Mouse (Mus musculus): Measurements from ENCODE around the gene Pcna. TPM values are rescaled to one million over a fixed set of nuclear protein-coding genes. Genes with fewer than 3 reads are reported as not detected.

Pcna gene
- polyA plus RNA-seq, 2 experiments: 234 to 315 TPM

GRCm38 (mm10) chr2:132265196-132265595, 12.1 kb upstream of the Pcna start:
- H3K9ac ChIP-seq (ENCODE audit: low read depth, low read length, severe bottlenecking): no peak overlapping the region
- ATAC-seq (ENCODE audit: low FRiP score, low read depth) (no peak), DNase-seq (ENCODE audit: low spot score) (no peak)
- H3K4me3 ChIP-seq (replicated peaks; ENCODE audit: low read length): no peak overlapping the region
- H3K27ac ChIP-seq (replicated peaks; ENCODE audit: low read depth, low read length): no peak overlapping the region
- no peaks in the 10 kb centered on the region for H3K36me3 ChIP-seq (ENCODE audit: control insufficient read depth, insufficient read depth, low read length)
- WGBS: 82% methylated on average over 9 of the region's 9 CpGs
- no peaks in the 10 kb centered on the region for H3K9me3 ChIP-seq (ENCODE audit: control insufficient read depth, low read length)
- H3K4me1 ChIP-seq (ENCODE audit: control insufficient read depth, insufficient read depth, low read length): peaks cover 8% of the 10 kb centered on the region
- TF ChIP-seq POLR2A (IDR thresholded peaks at IDR 0.05; ENCODE audit: borderline replicate concordance, extremely low read depth, insufficient read depth, insufficient read length): no peak
- H3K4me2 ChIP-seq (replicated peaks; ENCODE audit: low read depth, low read length, severe bottlenecking): no peak overlapping the region
- H3K27me3 ChIP-seq (ENCODE audit: control insufficient read depth, insufficient read depth, low read length): no peaks in the 10 kb centered on the region

GRCm38 (mm10) chr2:132264266-132264710, 11.2 kb upstream of the Pcna start:
- Histone ChIP-seq H3K4me1 (ENCODE audit: control insufficient read depth, insufficient read depth, low read length) (peaks cover 8% of the 10 kb centered on the region), H3K36me3 (ENCODE audit: control insufficient read depth, insufficient read depth, low read length) (no peaks in the 10 kb centered on the region), H3K27ac (replicated peaks; ENCODE audit: low read depth, low read length) (no peak overlapping the region), H3K4me3 (replicated peaks; ENCODE audit: low read length) (peak overlapping the region; percentile 93), H3K9ac (ENCODE audit: low read depth, low read length, severe bottlenecking) (0 out of 2 replicates have a peak overlapping the region, but pooled peaks have one; percentile 83), H3K4me2 (replicated peaks; ENCODE audit: low read depth, low read length, severe bottlenecking) (peak overlapping the region; percentile 75), H3K27me3 (ENCODE audit: control insufficient read depth, insufficient read depth, low read length) (no peaks in the 10 kb centered on the region), H3K9me3 (ENCODE audit: control insufficient read depth, low read length) (no peaks in the 10 kb centered on the region)
- WGBS: 17% methylated on average over 6 of the region's 6 CpGs
- ATAC-seq (ENCODE audit: low FRiP score, low read depth): no peak
- no peak for DNase-seq (ENCODE audit: low spot score)
- TF ChIP-seq POLR2A (IDR thresholded peaks at IDR 0.05; ENCODE audit: borderline replicate concordance, extremely low read depth, insufficient read depth, insufficient read length): no peak

DNA sequence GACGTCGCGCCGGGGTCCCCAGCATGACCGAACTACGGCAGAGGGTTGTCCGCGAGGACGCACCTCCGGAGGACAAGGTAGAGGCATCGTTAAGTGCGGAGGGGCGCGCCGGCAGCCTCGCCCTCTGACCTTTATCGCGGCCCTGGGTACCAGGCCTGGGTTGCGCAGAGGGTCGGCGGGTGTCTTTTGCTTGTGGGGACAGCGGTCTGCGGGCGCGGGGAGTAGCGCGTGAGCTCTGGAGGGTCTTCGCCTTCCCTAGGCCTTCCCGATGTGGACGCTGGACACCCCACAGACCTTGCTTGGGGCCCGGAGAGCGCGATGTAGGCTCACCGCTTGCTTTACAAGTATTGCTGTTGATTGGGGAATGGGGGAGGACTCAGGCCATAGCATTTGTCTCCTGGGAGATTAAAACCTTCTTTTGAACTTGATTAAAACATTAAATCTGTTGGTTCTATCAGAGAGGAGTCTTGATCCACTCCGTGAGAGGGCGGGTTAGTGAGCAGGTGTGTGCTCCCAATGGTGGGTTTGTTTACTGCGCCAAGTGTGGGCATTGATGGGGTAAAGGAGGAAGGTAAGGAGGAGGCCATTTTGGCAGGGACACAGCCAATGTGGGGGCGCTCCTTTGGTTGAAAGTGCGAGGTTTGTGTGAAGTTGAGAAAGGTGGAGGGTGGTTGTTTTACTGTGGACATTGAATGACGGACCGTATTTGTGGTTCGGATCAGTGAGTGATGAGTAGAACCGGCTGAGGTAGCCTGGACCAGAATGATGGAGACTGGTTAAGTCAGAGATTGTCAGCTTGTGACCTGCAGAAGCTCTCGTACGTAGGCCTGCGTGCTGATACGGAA, 10.5 kb upstream of the Pcna start:
- Histone ChIP-seq H3K27me3 (ENCODE audit: control insufficient read depth, insufficient read depth, low read length) (no peaks in the 10 kb centered on the region), H3K4me1 (ENCODE audit: control insufficient read depth, insufficient read depth, low read length) (peaks cover 8% of the 10 kb centered on the region), H3K27ac (replicated peaks; ENCODE audit: low read depth, low read length) (peak overlapping the region; percentile 46), H3K9me3 (ENCODE audit: control insufficient read depth, low read length) (no peaks in the 10 kb centered on the region), H3K4me2 (replicated peaks; ENCODE audit: low read depth, low read length, severe bottlenecking) (peak overlapping the region; percentile 75), H3K4me3 (replicated peaks; ENCODE audit: low read length) (peak overlapping the region; percentile 93), H3K36me3 (ENCODE audit: control insufficient read depth, insufficient read depth, low read length) (no peaks in the 10 kb centered on the region), H3K9ac (ENCODE audit: low read depth, low read length, severe bottlenecking) (peak overlapping the region; percentile 83)
- peak; percentile 11; the same call in 1 of the 2 replicates for TF ChIP-seq POLR2A (IDR thresholded peaks at IDR 0.05; ENCODE audit: borderline replicate concordance, extremely low read depth, insufficient read depth, insufficient read length)
- ATAC-seq (ENCODE audit: low FRiP score, low read depth) (no peak; the same call in none of the 2 replicates), DNase-seq (ENCODE audit: low spot score) (peak; percentile 17)
- under 1% methylated on average over 45 of the region's 47 CpGs for WGBS

DNA sequence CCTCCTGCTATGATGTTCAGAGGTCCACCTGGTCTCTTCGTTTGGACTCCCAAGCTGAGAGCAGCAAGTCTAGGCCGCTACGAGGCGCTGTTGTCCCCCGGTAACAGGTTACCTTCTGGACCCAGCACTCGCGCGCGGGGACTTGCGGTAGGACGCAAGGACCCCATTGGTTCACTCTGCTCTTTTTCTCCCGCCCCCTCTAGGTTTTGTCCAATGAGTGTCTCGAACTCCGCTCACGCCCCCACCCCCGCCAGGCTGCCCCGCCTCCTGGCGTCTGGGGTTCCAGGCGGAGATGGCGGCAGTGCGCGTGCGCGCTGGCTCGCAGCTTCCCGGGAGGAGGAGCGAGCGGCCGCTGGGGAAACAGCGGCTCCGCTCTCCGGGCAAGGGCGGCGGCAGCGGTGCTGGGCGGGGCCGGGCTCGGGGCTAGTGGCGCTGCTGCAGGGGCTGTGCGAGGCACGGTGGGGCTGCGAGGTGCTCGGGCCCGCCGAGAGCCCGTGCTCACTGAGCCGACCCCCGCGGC, 9.8 kb upstream of the Pcna start, which contains the start of gene Cds2:
Gene Cds2, plus strand, starts transcription at position 270 of the 520 bp plus-strand sequence.
- Histone ChIP-seq H3K27ac (replicated peaks; ENCODE audit: low read depth, low read length) (peak within 1 kb of the TSS; percentile 46), H3K9ac (ENCODE audit: low read depth, low read length, severe bottlenecking) (peak within 1 kb of the TSS; percentile 83), H3K4me3 (replicated peaks; ENCODE audit: low read length) (peak within 1 kb of the TSS; percentile 93), H3K36me3 (ENCODE audit: control insufficient read depth, insufficient read depth, low read length) (no peaks in the 10 kb centered on the region), H3K4me2 (replicated peaks; ENCODE audit: low read depth, low read length, severe bottlenecking) (peak within 1 kb of the TSS; percentile 75), H3K9me3 (ENCODE audit: control insufficient read depth, low read length) (no peaks in the 10 kb centered on the region), H3K4me1 (ENCODE audit: control insufficient read depth, insufficient read depth, low read length) (peaks cover 8% of the 10 kb centered on the region), H3K27me3 (ENCODE audit: control insufficient read depth, insufficient read depth, low read length) (no peaks in the 10 kb centered on the region)
- TF ChIP-seq POLR2A (IDR thresholded peaks at IDR 0.05; ENCODE audit: borderline replicate concordance, extremely low read depth, insufficient read depth, insufficient read length): peak; percentile 76; the same call in 1 of the 2 replicates
- DNase-seq (ENCODE audit: low spot score): peak; percentile 98
- peak; percentile 99 for ATAC-seq (ENCODE audit: low FRiP score, low read depth)
- WGBS: 0% methylated on average over 41 of the region's 49 CpGs

DNA sequence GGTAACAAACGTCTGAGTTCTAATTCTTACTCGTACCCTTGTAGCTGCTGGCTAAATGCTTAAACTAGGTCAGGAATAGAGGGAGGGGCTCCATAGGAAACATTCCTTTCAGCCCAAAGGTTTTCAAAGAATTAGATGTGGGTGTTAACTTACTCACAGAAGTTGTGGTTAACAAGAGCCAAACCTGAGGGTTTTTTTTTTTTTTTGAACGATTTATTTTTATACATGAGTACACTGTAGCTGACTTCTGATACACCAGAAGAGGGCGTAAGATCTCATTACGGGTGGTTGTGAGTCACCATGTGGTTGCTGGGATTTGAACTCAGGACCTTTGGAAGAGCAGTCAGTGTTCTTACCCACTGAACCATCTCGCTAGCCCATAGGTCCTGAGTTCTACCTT, 9.1 kb upstream of the Pcna start:
- Histone ChIP-seq H3K4me3 (replicated peaks; ENCODE audit: low read length) (no peak overlapping the region), H3K36me3 (ENCODE audit: control insufficient read depth, insufficient read depth, low read length) (no peaks in the 10 kb centered on the region), H3K9me3 (ENCODE audit: control insufficient read depth, low read length) (no peaks in the 10 kb centered on the region), H3K4me1 (ENCODE audit: control insufficient read depth, insufficient read depth, low read length) (peaks cover 8% of the 10 kb centered on the region), H3K27ac (replicated peaks; ENCODE audit: low read depth, low read length) (no peak overlapping the region), H3K27me3 (ENCODE audit: control insufficient read depth, insufficient read depth, low read length) (no peaks in the 10 kb centered on the region), H3K9ac (ENCODE audit: low read depth, low read length, severe bottlenecking) (no peak overlapping the region), H3K4me2 (replicated peaks; ENCODE audit: low read depth, low read length, severe bottlenecking) (no peak overlapping the region)
- TF ChIP-seq POLR2A (IDR thresholded peaks at IDR 0.05; ENCODE audit: borderline replicate concordance, extremely low read depth, insufficient read depth, insufficient read length): no peak
- 71% methylated on average over 6 of the region's 6 CpGs for WGBS
- ATAC-seq (ENCODE audit: low FRiP score, low read depth) (no peak), DNase-seq (ENCODE audit: low spot score) (no peak)

Measured in limb, embryonic 14.5 days (tissue).